Mouse (Mus musculus): ENCODE results near the gene Ezh2. TPM values are rescaled to one million over a fixed set of nuclear protein-coding genes. Genes with fewer than 3 reads are reported as not detected.

The Ezh2 gene
- polyA plus RNA-seq, 1 experiment from 2014 or later, result 66.7 TPM

DNA sequence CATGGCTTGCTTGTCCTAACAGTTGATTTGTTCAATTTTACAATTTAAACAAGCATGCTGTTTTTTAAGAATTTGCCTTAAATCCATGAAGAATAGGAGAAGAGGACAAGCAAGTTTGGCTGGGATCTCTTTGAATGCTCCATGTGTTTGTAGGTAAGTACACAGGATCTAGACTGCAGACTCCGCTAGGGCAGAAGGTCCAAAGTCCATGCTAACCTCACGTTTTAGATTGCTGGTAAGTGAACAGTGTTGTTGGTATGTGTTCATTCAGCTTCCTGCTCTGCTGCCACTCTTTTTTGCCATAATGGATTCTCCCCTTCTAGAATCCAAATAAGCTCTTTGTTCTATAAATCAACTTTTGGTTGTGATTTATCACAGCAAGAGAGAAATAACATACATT lies 68.0 kb downstream of the Ezh2 start:
- no peak overlapping the region for H3K9ac ChIP-seq (ENCODE audit: low read depth, low read length)
- H3K4me1 ChIP-seq (ENCODE audit: control insufficient read depth, insufficient read depth, low read length), result no peaks in the 10 kb centered on the region
- H3K27ac ChIP-seq (ENCODE audit: low read depth, low read length), result no peak overlapping the region
- H3K4me3 ChIP-seq (ENCODE audit: low read depth, low read length), result no peak overlapping the region
- 87% methylated on average over 2 of the region's 2 CpGs for WGBS (ENCODE audit: insufficient replicate concordance)
- H3K36me3 ChIP-seq (ENCODE audit: control insufficient read depth, insufficient read depth, low read length), result peaks cover 33% of the 10 kb centered on the region
- no peaks in the 10 kb centered on the region for H3K9me3 ChIP-seq (replicated peaks; ENCODE audit: control insufficient read depth, low read length)
- no peaks in the 10 kb centered on the region for H3K27me3 ChIP-seq (ENCODE audit: control insufficient read depth, insufficient read depth, low read length)
- H3K4me2 ChIP-seq, result no peak overlapping the region
- ATAC-seq (replicated peaks; ENCODE audit: insufficient number of reproducible peaks, low FRiP score, low TSS enrichment), result no peak

GRCm38 (mm10) chr6:47526446-47526845 lies 68.7 kb downstream of the Ezh2 start:
- no peaks in the 10 kb centered on the region for H3K4me1 ChIP-seq (ENCODE audit: control insufficient read depth, insufficient read depth, low read length)
- WGBS (ENCODE audit: insufficient replicate concordance), result 71% methylated on average over 4 of the region's 4 CpGs
- H3K36me3 ChIP-seq (ENCODE audit: control insufficient read depth, insufficient read depth, low read length), result peaks cover 37% of the 10 kb centered on the region

DNA sequence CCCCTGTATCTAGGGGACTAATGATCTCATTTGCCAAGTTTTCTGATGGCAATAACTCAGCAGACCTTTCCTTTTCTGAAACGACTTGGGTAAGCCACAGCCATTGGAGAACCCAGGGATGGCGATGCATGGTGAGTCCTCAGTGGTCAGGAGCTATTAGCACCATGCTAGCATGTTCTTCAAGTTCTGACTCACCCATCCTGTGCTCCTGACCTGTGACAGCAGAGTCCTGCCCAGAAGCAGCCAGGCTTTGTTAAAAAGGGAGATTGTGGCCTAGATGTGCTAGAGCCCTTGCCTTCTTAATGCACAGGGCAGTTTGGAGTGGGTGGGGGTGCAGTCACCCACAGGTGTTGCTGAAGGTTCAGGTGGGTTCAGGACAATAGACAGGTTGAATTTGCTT lies 70.1 kb downstream of the Ezh2 start:
- Histone ChIP-seq H3K36me3 (ENCODE audit: control insufficient read depth, insufficient read depth, low read length) (peaks cover 35% of the 10 kb centered on the region), H3K4me2 (no peak overlapping the region)

More at GRCm38 (mm10) chr6:47526446-47526845, 68.7 kb downstream of the Ezh2 start:
- H3K27ac ChIP-seq (ENCODE audit: low read depth, low read length), result no peak overlapping the region
- no peaks in the 10 kb centered on the region for H3K27me3 ChIP-seq (ENCODE audit: control insufficient read depth, insufficient read depth, low read length)
- H3K4me2 ChIP-seq, result no peak overlapping the region
- no peaks in the 10 kb centered on the region for H3K9me3 ChIP-seq (replicated peaks; ENCODE audit: control insufficient read depth, low read length)
- H3K4me3 ChIP-seq (ENCODE audit: low read depth, low read length), result no peak overlapping the region
- H3K9ac ChIP-seq (ENCODE audit: low read depth, low read length), result no peak overlapping the region
- no peak for ATAC-seq (replicated peaks; ENCODE audit: insufficient number of reproducible peaks, low FRiP score, low TSS enrichment)

DNA sequence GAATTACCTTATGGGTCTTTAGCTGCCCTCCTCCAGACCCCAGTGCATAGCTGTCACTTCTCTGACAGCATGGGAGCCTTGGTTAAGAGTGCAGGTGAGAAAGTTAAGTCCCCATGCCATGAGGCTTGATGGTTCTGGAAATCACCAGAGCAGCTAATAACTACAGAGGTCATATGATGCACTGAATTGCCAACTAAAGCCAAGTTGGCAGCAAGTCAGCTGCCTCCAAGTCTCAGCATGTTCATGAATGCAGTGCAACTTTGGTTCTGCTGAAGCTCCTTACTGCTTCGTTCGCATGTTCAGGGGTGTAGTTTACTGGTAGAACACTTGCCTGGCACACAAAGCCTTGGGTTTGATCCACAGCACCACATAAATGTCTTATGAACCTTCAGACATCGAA lies 72.7 kb downstream of the Ezh2 start:
- 96% methylated on average over 3 of the region's 3 CpGs for WGBS (ENCODE audit: insufficient replicate concordance)
- no peak overlapping the region for H3K9ac ChIP-seq (ENCODE audit: low read depth, low read length)
- no peak overlapping the region for H3K27ac ChIP-seq (ENCODE audit: low read depth, low read length)
- no peaks in the 10 kb centered on the region for H3K4me1 ChIP-seq (ENCODE audit: control insufficient read depth, insufficient read depth, low read length)
- ATAC-seq (replicated peaks; ENCODE audit: insufficient number of reproducible peaks, low FRiP score, low TSS enrichment), result no peak
- peaks cover 47% of the 10 kb centered on the region for H3K36me3 ChIP-seq (ENCODE audit: control insufficient read depth, insufficient read depth, low read length)
- no peak overlapping the region for H3K4me2 ChIP-seq
- H3K27me3 ChIP-seq (ENCODE audit: control insufficient read depth, insufficient read depth, low read length), result no peaks in the 10 kb centered on the region
- H3K9me3 ChIP-seq (replicated peaks; ENCODE audit: control insufficient read depth, low read length), result no peaks in the 10 kb centered on the region
- H3K4me3 ChIP-seq (ENCODE audit: low read depth, low read length), result no peak overlapping the region

More for the DNA sequence above, 70.1 kb downstream of the Ezh2 start:
- no peak for ATAC-seq (replicated peaks; ENCODE audit: insufficient number of reproducible peaks, low FRiP score, low TSS enrichment)
- Histone ChIP-seq H3K27me3 (ENCODE audit: control insufficient read depth, insufficient read depth, low read length) (no peaks in the 10 kb centered on the region), H3K9me3 (replicated peaks; ENCODE audit: control insufficient read depth, low read length) (no peaks in the 10 kb centered on the region), H3K9ac (ENCODE audit: low read depth, low read length) (no peak overlapping the region), H3K4me1 (ENCODE audit: control insufficient read depth, insufficient read depth, low read length) (no peaks in the 10 kb centered on the region), H3K4me3 (ENCODE audit: low read depth, low read length) (no peak overlapping the region), H3K27ac (ENCODE audit: low read depth, low read length) (no peak overlapping the region)
- 90% methylated on average over 2 of the region's 2 CpGs for WGBS (ENCODE audit: insufficient replicate concordance)

DNA sequence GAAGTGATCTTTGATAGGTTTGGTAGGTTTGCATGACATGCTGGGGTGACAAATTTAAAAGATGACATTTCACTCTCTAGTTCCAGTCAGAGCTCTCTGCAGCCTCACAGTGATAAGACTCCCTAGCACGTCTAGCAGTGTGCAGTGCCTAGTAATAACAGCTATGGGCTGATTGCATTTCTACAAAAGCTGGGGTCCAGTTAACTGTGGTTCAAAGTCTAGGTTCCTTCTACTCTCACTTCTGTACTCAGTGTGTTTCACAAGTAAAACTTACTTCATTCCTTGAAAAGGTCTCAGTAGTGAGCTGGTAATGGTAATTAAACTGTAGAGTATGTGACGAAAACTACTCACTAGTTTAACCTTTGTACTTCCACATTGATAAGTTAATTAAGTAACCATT lies 75.1 kb downstream of the Ezh2 start:
- no peaks in the 10 kb centered on the region for H3K27me3 ChIP-seq (ENCODE audit: control insufficient read depth, insufficient read depth, low read length)
- H3K4me1 ChIP-seq (ENCODE audit: control insufficient read depth, insufficient read depth, low read length), result no peaks in the 10 kb centered on the region
- ATAC-seq (replicated peaks; ENCODE audit: insufficient number of reproducible peaks, low FRiP score, low TSS enrichment), result no peak
- H3K9me3 ChIP-seq (replicated peaks; ENCODE audit: control insufficient read depth, low read length), result no peaks in the 10 kb centered on the region
- no peak overlapping the region for H3K4me3 ChIP-seq (ENCODE audit: low read depth, low read length)
- no peak overlapping the region for H3K27ac ChIP-seq (ENCODE audit: low read depth, low read length)
- no peak overlapping the region for H3K4me2 ChIP-seq
- WGBS (ENCODE audit: insufficient replicate concordance), result 87% methylated on average over 2 of the region's 2 CpGs
- peaks cover 37% of the 10 kb centered on the region for H3K36me3 ChIP-seq (ENCODE audit: control insufficient read depth, insufficient read depth, low read length)
- H3K9ac ChIP-seq (ENCODE audit: low read depth, low read length), result no peak overlapping the region

GRCm38 (mm10) chr6:47494562-47494961 lies 100.6 kb downstream of the Ezh2 start:
- no peak overlapping the region for H3K4me2 ChIP-seq
- H3K36me3 ChIP-seq (ENCODE audit: control insufficient read depth, insufficient read depth, low read length), result no peaks in the 10 kb centered on the region
- no peaks in the 10 kb centered on the region for H3K4me1 ChIP-seq (ENCODE audit: control insufficient read depth, insufficient read depth, low read length)
- H3K27ac ChIP-seq (ENCODE audit: low read depth, low read length), result no peak overlapping the region
- H3K4me3 ChIP-seq (ENCODE audit: low read depth, low read length), result no peak overlapping the region
- 91% methylated on average over 4 of the region's 4 CpGs for WGBS (ENCODE audit: insufficient replicate concordance)
- no peaks in the 10 kb centered on the region for H3K27me3 ChIP-seq (ENCODE audit: control insufficient read depth, insufficient read depth, low read length)
- H3K9ac ChIP-seq (ENCODE audit: low read depth, low read length), result no peak overlapping the region
- no peaks in the 10 kb centered on the region for H3K9me3 ChIP-seq (replicated peaks; ENCODE audit: control insufficient read depth, low read length)
- no peak for ATAC-seq (replicated peaks; ENCODE audit: insufficient number of reproducible peaks, low FRiP score, low TSS enrichment)

GRCm38 (mm10) chr6:47482027-47482426 lies 113.1 kb downstream of the Ezh2 start:
- no peak for ATAC-seq (replicated peaks; ENCODE audit: insufficient number of reproducible peaks, low FRiP score, low TSS enrichment)
- H3K36me3 ChIP-seq (ENCODE audit: control insufficient read depth, insufficient read depth, low read length), result no peaks in the 10 kb centered on the region
- no peaks in the 10 kb centered on the region for H3K9me3 ChIP-seq (replicated peaks; ENCODE audit: control insufficient read depth, low read length)
- no peaks in the 10 kb centered on the region for H3K27me3 ChIP-seq (ENCODE audit: control insufficient read depth, insufficient read depth, low read length)
- no peaks in the 10 kb centered on the region for H3K4me1 ChIP-seq (ENCODE audit: control insufficient read depth, insufficient read depth, low read length)
- no peak overlapping the region for H3K4me2 ChIP-seq
- WGBS (ENCODE audit: insufficient replicate concordance), result 97% methylated on average over 1 of the region's 1 CpGs
- H3K27ac ChIP-seq (ENCODE audit: low read depth, low read length), result no peak overlapping the region
- no peak overlapping the region for H3K4me3 ChIP-seq (ENCODE audit: low read depth, low read length)
- H3K9ac ChIP-seq (ENCODE audit: low read depth, low read length), result no peak overlapping the region

Other genes with a start within 250 kb of the Ezh2 start
- 116 and 132 TPM in 2 replicates for gene Cul1, start 141.9 kb downstream of the Ezh2 start, polyA plus RNA-seq (2014; fragmentation: Nextera tagmentation; extraction: Ambion mirVana)
- gene Pdia4, start 218.1 kb upstream of the Ezh2 start, polyA plus RNA-seq (2014; fragmentation: Nextera tagmentation; extraction: Ambion mirVana), result 218 and 257 TPM in 2 replicates
- 1.1 and 1.7 TPM in 2 replicates for gene Zfp786, start 235.5 kb upstream of the Ezh2 start, polyA plus RNA-seq (2014; fragmentation: Nextera tagmentation; extraction: Ambion mirVana)
- 2.8 and 4.0 TPM in 2 replicates for gene Zfp398, start 240.3 kb upstream of the Ezh2 start, polyA plus RNA-seq (2014; fragmentation: Nextera tagmentation; extraction: Ambion mirVana)

All from heart, embryonic 11.5 days (tissue).